Mouse (Mus musculus) spleen, adult 2 months (tissue): ENCODE results near the gene Flrt2. TPM values are rescaled to one million over a fixed set of nuclear protein-coding genes. Genes with fewer than 3 reads are reported as not detected.

ENCODE experiments used
- DNase-seq, 2 experiments: peaks; one replicate each; pipeline versions ENCODE4 v3.0.0 to v3.0.0-alpha.2; 2012 to 2021; ENCODE audit warnings: low spot score in 2 of 2, low read depth in 1 of 2
- H3K27ac ChIP-seq: fragments of 200-500 bp; 2 replicates; pipeline ENCODE4 v1.5.1; 2012; ENCODE audit warnings: low read length, inconsistent platforms; ENCODE audit not compliant: insufficient read depth
- H3K27me3 ChIP-seq: fragments of 200-500 bp; 2 replicates; pipeline ENCODE4 v1.6.1; 2012; ENCODE audit warnings: mild to moderate bottlenecking, moderate library complexity, low read length, inconsistent platforms; ENCODE audit not compliant: control insufficient read depth, insufficient read depth
- H3K36me3 ChIP-seq: fragments of 200-500 bp; 2 replicates; pipeline ENCODE4 v1.6.1; 2012; ENCODE audit warnings: mild to moderate bottlenecking, low read length, inconsistent platforms; ENCODE audit not compliant: control insufficient read depth, insufficient read depth
- H3K4me1 ChIP-seq: fragments of 200-500 bp; 2 replicates; pipeline ENCODE4 v1.6.1; 2011; ENCODE audit warnings: inconsistent platforms; ENCODE audit not compliant: control insufficient read depth, insufficient read depth, insufficient read length
- H3K4me3 ChIP-seq: fragments of 200-500 bp; 2 replicates; pipeline ENCODE4 v1.5.1; 2011; ENCODE audit warnings: mild to moderate bottlenecking, inconsistent platforms; ENCODE audit not compliant: insufficient read depth, insufficient read length; ENCODE audit errors: extremely low read depth
- CTCF ChIP-seq: fragments of 200-500 bp; IDR thresholded peaks from 2 replicates; pipeline ENCODE4 v1.5.1; 2011; ENCODE audit warnings: mild to moderate bottlenecking, inconsistent platforms; ENCODE audit not compliant: insufficient read depth, insufficient read length, insufficient replicate concordance; ENCODE audit errors: extremely low read depth
- POLR2A ChIP-seq: fragments of 200-500 bp; IDR thresholded peaks from 2 replicates; pipeline ENCODE4 v1.6.1; 2011; ENCODE audit warnings: low read depth, low read length, inconsistent platforms
- WGBS: fragments of 180-500 bp; shearing (Covaris S2); methylation state at CpG from one replicate; pipeline ENCODE4 v1.1.7; 2018; 5-methylcytosine and 5-hydroxymethylcytosine counted together
- polyA plus RNA-seq: library from polyadenylated mRNA; depleted of rRNA; stranded (reverse); fragments of >200 nt; gene quantifications from 2 replicates; pipeline ENCODE4 v1.2.3, GENCODE M21; 2012

Flrt2 gene
- polyA plus RNA-seq, 1 experiment: 0.92 TPM

DNA sequence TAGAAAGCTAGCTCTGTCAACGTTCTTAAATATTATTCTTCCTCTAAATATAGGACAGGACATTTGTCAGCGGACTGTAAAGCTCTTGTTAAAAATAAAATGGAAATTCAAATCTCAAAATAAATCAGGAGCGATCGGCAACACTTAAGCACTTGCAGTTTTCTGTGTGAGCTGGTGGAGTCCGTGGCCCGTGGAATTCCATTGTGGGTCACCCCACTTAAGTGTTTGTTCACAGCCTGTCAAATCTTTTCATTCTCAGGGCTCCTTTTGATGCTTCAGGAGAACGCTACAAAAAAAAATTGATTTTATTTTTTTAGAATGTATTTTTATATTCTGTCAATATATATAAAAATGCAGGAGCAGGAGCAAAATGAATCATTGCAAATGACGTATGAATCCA lies 45.5 kb downstream of the Flrt2 start:
- no peak for DNase-seq
- Histone ChIP-seq H3K4me1 (no peaks in the 10 kb centered on the region; the same call in 1 of the 2 replicates), H3K27me3 (no peaks in the 10 kb centered on the region), H3K27ac (no peak overlapping the region), H3K36me3 (no peaks in the 10 kb centered on the region), H3K4me3 (no peak overlapping the region)
- 79% methylated on average over 8 of the region's 8 CpGs for WGBS
- TF ChIP-seq POLR2A: no peak
- TF ChIP-seq CTCF: no peak

DNA sequence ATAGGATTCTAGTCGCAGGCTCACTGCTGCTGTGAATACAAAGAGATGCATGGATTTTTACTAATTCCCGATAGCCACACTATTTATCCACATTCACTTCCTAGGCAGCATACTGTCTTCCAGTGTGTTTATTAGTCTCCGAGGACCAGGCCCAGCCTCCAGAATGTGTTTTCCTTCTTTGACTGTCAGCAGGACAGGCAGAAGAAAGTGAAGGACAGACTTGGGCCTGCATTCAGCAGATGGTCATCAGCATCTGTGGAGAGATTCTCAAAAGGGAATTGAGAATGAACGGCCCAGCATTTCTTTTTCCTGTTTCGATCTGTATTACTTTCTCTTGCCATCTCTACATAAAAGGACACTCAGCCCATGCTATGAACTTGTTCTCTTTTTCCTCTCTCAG lies 46.0 kb downstream of the Flrt2 start:
- no peak overlapping the region for H3K4me3 ChIP-seq
- TF ChIP-seq POLR2A (no peak), CTCF (no peak)
- H3K4me1 ChIP-seq: no peaks in the 10 kb centered on the region; the same call in 1 of the 2 replicates
- no peak overlapping the region for H3K27ac ChIP-seq
- DNase-seq: no peak
- no peaks in the 10 kb centered on the region for H3K36me3 ChIP-seq
- WGBS: 75% methylated on average over 5 of the region's 5 CpGs
- no peaks in the 10 kb centered on the region for H3K27me3 ChIP-seq

DNA sequence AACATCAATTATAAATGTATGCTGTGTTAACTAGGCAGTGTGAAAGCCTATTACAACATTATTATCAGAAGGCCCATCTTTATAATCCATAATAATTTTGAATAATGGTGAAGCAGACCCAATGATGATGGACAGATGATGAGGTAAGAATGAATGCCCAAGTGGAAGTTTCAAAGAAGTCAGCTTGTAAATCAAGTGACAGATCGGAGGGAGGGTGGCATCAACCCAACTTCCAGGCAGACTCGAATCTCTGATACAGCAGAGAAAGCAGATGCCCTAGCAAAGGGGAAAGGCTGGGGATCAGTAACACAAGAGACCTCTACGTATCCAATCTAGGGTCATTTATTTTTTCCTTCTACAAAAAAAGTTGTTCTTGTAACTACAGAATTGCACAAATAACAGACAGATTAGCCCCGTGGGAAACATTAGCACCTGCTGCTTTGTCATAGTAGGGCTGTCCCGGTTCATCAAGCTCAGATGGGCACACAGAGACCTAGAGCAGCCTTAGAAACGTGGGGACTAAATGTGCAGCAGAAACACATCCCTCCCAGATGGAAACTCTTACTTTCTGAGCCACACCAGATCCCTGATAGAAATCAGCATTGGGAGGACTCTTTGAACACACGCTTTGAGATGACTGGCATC lies 46.6 kb downstream of the Flrt2 start:
- Histone ChIP-seq H3K4me3 (no peak overlapping the region), H3K4me1 (no peaks in the 10 kb centered on the region; the same call in 1 of the 2 replicates), H3K27ac (no peak overlapping the region), H3K36me3 (no peaks in the 10 kb centered on the region), H3K27me3 (no peaks in the 10 kb centered on the region)
- DNase-seq: no peak
- TF ChIP-seq CTCF (no peak), POLR2A (no peak)
- WGBS: 64% methylated on average over 7 of the region's 7 CpGs

DNA sequence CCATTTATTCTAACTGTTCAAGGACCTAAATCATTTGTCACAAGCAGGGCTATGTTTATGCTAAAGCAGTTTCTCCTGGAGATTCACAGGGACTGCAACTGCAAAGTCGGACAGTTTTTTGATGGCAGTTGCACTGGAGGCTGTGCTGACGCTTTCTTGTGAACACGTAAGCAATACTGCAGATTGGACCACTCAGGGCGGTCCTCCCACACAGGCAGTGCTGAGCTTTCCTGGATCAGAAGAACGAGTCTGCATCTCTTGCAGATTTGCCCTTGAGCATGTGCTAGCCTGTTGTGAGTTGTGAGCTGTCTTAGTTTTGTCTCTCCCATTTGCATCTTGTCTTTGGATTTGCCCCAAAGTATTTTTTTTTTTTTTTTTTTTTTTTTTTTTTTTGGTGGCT lies 47.7 kb downstream of the Flrt2 start:
- Histone ChIP-seq H3K4me1 (no peaks in the 10 kb centered on the region; the same call in 1 of the 2 replicates), H3K27me3 (no peaks in the 10 kb centered on the region)
- 83% methylated on average over 5 of the region's 5 CpGs for WGBS

DNA sequence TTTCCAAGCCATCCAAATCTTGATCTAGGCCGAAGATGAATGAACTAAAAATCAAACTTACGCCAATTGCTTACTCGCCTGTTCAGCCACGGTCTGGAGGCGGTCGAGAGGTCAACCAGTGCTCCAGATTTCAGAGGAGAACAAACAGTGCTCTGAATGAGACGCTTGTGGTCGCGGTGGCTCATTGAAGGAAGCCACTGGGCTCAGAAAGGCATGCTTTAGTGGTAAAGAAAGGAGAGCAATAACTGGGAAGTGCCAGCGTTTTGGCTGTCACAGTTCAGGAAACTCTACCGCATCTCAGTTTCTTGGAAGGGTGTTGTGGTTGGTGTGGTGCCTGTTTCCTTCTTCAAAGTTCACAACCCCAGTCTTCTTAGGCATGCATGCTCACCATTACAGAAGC lies 49.3 kb downstream of the Flrt2 start:
- TF ChIP-seq POLR2A: no peak
- TF ChIP-seq CTCF: no peak
- Histone ChIP-seq H3K27ac (no peak overlapping the region), H3K27me3 (no peaks in the 10 kb centered on the region), H3K36me3 (no peaks in the 10 kb centered on the region), H3K4me3 (no peak overlapping the region), H3K4me1 (no peaks in the 10 kb centered on the region; the same call in 1 of the 2 replicates)
- 13% methylated on average over 11 of the region's 11 CpGs for WGBS
- no peak for DNase-seq

More for the DNA sequence above, 47.7 kb downstream of the Flrt2 start:
- Histone ChIP-seq H3K27ac (no peak overlapping the region), H3K36me3 (no peaks in the 10 kb centered on the region), H3K4me3 (no peak overlapping the region)
- no peak for TF ChIP-seq CTCF
- TF ChIP-seq POLR2A: no peak
- no peak for DNase-seq

DNA sequence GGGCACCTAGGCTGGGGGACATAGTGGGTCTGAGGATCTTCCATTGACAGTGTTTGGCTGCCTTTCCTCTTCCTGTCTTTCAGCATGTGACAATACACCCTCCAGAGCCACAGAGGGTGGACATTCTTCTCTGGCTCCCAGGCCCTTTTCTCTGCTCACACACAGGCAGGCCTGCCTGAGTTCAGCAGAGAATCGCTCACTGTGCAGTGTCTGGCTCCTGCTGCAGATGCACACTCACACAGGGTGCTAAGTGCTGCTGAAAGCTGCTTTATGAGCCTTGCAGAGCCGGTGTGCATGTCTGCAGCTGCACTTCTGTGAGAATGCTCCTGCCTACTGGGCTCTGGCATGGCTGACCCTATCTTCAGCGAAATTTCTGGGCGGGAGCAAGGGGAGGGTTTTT lies 52.3 kb downstream of the Flrt2 start:
- H3K4me3 ChIP-seq: no peak overlapping the region
- no peaks in the 10 kb centered on the region for H3K27me3 ChIP-seq
- DNase-seq: no peak
- H3K36me3 ChIP-seq: no peaks in the 10 kb centered on the region
- H3K27ac ChIP-seq: no peak overlapping the region
- WGBS: 85% methylated on average over 4 of the region's 4 CpGs
- TF ChIP-seq CTCF (no peak), POLR2A (no peak)
- H3K4me1 ChIP-seq: no peaks in the 10 kb centered on the region

DNA sequence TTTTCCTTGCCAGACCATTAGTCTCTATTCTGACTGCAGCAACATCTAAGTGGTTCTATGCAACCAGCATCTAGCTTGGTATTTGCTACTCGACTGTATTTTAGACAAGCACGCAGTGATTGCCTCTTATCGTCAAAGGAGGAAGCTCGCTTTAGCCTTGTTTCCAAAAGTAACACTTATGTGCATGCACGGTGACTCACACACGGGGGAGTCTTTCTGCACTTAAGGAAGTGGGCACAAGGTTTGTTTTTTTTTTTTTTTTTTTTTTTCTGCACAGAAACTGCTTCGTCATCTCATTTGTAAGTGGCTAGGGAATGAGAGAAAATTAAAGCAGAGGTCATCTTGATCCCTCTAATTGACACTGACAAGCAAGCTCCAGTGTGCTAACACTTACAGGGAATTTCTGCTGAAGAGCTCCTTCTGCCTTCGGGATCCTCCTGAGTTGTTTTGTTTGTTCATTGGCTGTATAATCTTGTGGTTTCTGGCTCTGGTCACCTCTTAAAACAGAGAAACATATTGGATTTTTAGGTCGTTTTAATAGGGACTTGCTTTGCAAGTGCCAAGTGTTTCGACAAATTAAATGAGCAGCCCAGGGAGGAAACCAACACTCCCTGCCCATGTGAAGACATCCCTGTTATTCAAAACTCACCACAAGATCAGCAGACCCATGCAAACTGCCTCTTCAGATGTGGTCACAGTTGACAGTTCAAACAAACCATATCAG lies 55.0 kb downstream of the Flrt2 start:
- DNase-seq: no peak
- no peak overlapping the region for H3K27ac ChIP-seq
- H3K4me1 ChIP-seq: no peaks in the 10 kb centered on the region
- H3K27me3 ChIP-seq: no peaks in the 10 kb centered on the region
- no peaks in the 10 kb centered on the region for H3K36me3 ChIP-seq
- no peak overlapping the region for H3K4me3 ChIP-seq
- WGBS: 4% methylated on average over 10 of the region's 10 CpGs
- TF ChIP-seq CTCF: no peak
